Mouse (Mus musculus) liver, adult 2 months (tissue): ENCODE data around the gene Sgcd.

ENCODE experiments used
- CTCF ChIP-seq: fragments of 200-500 bp; IDR thresholded peaks from 2 replicates; pipeline ENCODE4 v1.5.1; 2011; ENCODE audit warnings: low read depth, low read length, control low read depth
- POLR2A ChIP-seq: fragments of 200-500 bp; IDR thresholded peaks from 2 replicates; pipeline ENCODE4 v1.6.1; 2011; ENCODE audit warnings: low read length, control low read depth; ENCODE audit not compliant: insufficient read depth; ENCODE audit errors: extremely low read depth

DNA sequence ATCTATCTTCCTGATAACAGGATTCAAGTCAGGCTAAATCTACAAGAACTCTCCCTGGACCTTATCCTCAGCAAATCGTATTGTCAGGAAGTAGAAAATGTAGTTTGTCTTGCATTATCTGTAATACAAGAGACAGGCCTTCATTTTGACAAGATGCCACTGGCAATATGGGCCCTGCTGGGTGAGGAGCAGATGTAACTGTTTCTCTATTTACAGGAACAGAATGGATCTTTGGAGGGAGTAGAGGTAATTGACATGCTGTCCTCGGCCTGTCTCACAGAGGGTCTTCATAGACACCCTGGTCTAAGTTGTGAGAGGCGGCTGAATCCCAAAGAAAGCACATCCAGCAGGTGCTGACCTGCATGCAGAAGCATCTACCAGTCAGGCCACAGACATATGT lies 35.5 kb downstream of the Sgcd start:
- TF ChIP-seq POLR2A (no peak), CTCF (no peak)
